Mouse (Mus musculus) intestine, postnatal 0 days (tissue): ENCODE measurements around the gene 1700011L22Rik. TPM values are rescaled to one million over a fixed set of nuclear protein-coding genes. Genes with fewer than 3 reads are reported as not detected.
A peak's percentile ranks its signal among the peaks of the same experiment; 100 is the strongest.

Source experiments
- ATAC-seq: fragments of 200-750 bp; cut with Nextera tagmentation; 2 replicates; pipeline ENCODE4 v1.8.0; 2017; ENCODE audit warnings: mild to moderate bottlenecking, moderate TSS enrichment, moderate library complexity
- H3K27ac ChIP-seq: fragments of 300-500 bp; sonication (generic); 2 replicates; pipeline ENCODE4 v1.5.1; 2014; ENCODE audit warnings: mild to moderate bottlenecking, low read depth, low read length, moderate library complexity
- H3K27me3 ChIP-seq: fragments of 300-500 bp; sonication (generic); replicated peaks from 2 replicates; pipeline ENCODE4 v1.6.1; 2014; ENCODE audit warnings: low read length, mixed read lengths; ENCODE audit not compliant: control insufficient read depth, insufficient read depth
- H3K36me3 ChIP-seq: fragments of 300-500 bp; sonication (generic); 2 replicates; pipeline ENCODE4 v1.6.1; 2014; ENCODE audit warnings: mild to moderate bottlenecking, moderate library complexity; ENCODE audit not compliant: control insufficient read depth, insufficient read depth
- H3K4me1 ChIP-seq: fragments of 300-500 bp; sonication (generic); replicated peaks from 2 replicates; pipeline ENCODE4 v1.6.1; 2014; ENCODE audit warnings: antibody characterized with exemption, low read length, mixed read lengths; ENCODE audit not compliant: control insufficient read depth, insufficient read depth
- H3K4me2 ChIP-seq: fragments of 300-500 bp; sonication (generic); replicated peaks from 2 replicates; pipeline ENCODE4 v1.6.1; 2014; ENCODE audit warnings: low read depth, mild to moderate bottlenecking, moderate library complexity
- H3K4me3 ChIP-seq: fragments of 300-500 bp; sonication (generic); 2 replicates; pipeline ENCODE4 v1.5.1; 2014; ENCODE audit warnings: low read depth, low read length
- H3K9ac ChIP-seq: fragments of 300-500 bp; sonication (generic); 2 replicates; pipeline ENCODE4 v1.6.1; 2014; ENCODE audit warnings: mild to moderate bottlenecking, low read depth, low read length
- H3K9me3 ChIP-seq: fragments of 300-500 bp; sonication (generic); 2 replicates; pipeline ENCODE4 v1.6.1; 2016; ENCODE audit warnings: mixed run types; ENCODE audit not compliant: control insufficient read depth
- CTCF ChIP-seq: sonication (generic); IDR thresholded peaks from 2 replicates; pipeline ENCODE4 v1.5.1; 2016; ENCODE audit warnings: low read depth, mild to moderate bottlenecking, control low read depth, antibody characterized with exemption, moderate library complexity
- WGBS: fragments of 180-500 bp; shearing (Covaris S2); extraction: QIAGEN DNeasy Blood & Tissue Kit; methylation state at CpG from one replicate; pipeline ENCODE4 v1.1.7; 2014; 5-methylcytosine and 5-hydroxymethylcytosine counted together
- polyA plus RNA-seq: library from polyadenylated mRNA; unstranded; fragments of >200 nt; fragmentation: Nextera tagmentation; extraction: Ambion mirVana; gene quantifications from 2 replicates; pipeline ENCODE4 v1.2.1, GENCODE M21; 2015

Gene 1700011L22Rik
- polyA plus RNA-seq, 1 experiment from 2014 or later: not detected

- Histone ChIP-seq H3K4me3 (no peak overlapping the region), H3K27me3 (no peaks in the 10 kb centered on the region), H3K9ac (no peak overlapping the region), H3K27ac (no peak overlapping the region), H3K9me3 (no peaks in the 10 kb centered on the region), H3K4me1 (peaks cover 9% of the 10 kb centered on the region; the same call in 1 of the 2 replicates), H3K4me2 (no peak overlapping the region), H3K36me3 (no peaks in the 10 kb centered on the region)
- 56% methylated on average over 9 of the region's 9 CpGs for WGBS
- no peak for TF ChIP-seq CTCF
- ATAC-seq: no peak
These were observed 36.7 kb downstream of the 1700011L22Rik start for GRCm38 (mm10) chr8:79211630-79212029.

GRCm38 (mm10) chr8:79209641-79210358, 38.6 kb downstream of the 1700011L22Rik start:
- peak overlapping the region; percentile 44 for H3K4me3 ChIP-seq
- 8% methylated on average over 27 of the region's 27 CpGs for WGBS
- no peak for TF ChIP-seq CTCF
- no peaks in the 10 kb centered on the region for H3K9me3 ChIP-seq
- no peaks in the 10 kb centered on the region for H3K27me3 ChIP-seq
- peaks cover 9% of the 10 kb centered on the region; the same call in 1 of the 2 replicates for H3K4me1 ChIP-seq
- H3K36me3 ChIP-seq: no peaks in the 10 kb centered on the region
- H3K27ac ChIP-seq: peak overlapping the region; percentile 41
- ATAC-seq: peak; percentile 37; the same call in 1 of the 2 replicates
- peak overlapping the region; percentile 59 for H3K9ac ChIP-seq
- peak overlapping the region; percentile 78 for H3K4me2 ChIP-seq

GRCm38 (mm10) chr8:79208691-79209640, 39.4 kb downstream of the 1700011L22Rik start:
- Histone ChIP-seq H3K27ac (no peak overlapping the region), H3K27me3 (no peaks in the 10 kb centered on the region), H3K9ac (peak overlapping the region; percentile 59), H3K4me2 (peak overlapping the region; percentile 78), H3K36me3 (no peaks in the 10 kb centered on the region), H3K4me3 (peak overlapping the region; percentile 44; the same call in 1 of the 2 replicates), H3K9me3 (no peaks in the 10 kb centered on the region), H3K4me1 (peaks cover 9% of the 10 kb centered on the region; the same call in 1 of the 2 replicates)
- TF ChIP-seq CTCF: no peak
- 30% methylated on average over 15 of the region's 15 CpGs for WGBS
- peak; percentile 61 for ATAC-seq

DNA sequence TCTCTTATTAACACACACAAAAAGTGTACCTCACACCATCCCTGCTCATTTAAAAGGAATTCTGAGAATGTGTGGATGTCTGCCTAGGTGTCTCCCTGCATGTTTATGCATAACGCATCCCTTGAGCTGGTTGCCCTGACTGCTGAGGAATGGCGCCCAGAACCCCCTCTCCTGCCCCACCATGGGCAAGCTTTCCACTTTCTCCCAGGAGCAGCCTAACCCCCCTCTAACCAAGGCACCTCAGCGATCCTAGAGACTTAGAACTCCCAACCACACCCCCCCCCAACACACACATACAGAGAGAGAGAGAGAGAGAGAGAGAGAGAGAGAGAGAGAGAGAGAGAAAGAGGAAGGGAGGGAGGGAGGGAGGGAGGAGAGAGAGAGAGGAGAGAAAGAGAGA, 40.2 kb downstream of the 1700011L22Rik start:
- Histone ChIP-seq H3K9ac (no peak overlapping the region), H3K4me2 (no peak overlapping the region), H3K4me3 (no peak overlapping the region), H3K27me3 (no peaks in the 10 kb centered on the region), H3K27ac (no peak overlapping the region), H3K36me3 (no peaks in the 10 kb centered on the region), H3K4me1 (peaks cover 9% of the 10 kb centered on the region; the same call in 1 of the 2 replicates), H3K9me3 (no peaks in the 10 kb centered on the region)
- 70% methylated on average over 3 of the region's 3 CpGs for WGBS
- TF ChIP-seq CTCF: no peak
- no peak for ATAC-seq

GRCm38 (mm10) chr8:79206895-79207294, 41.5 kb downstream of the 1700011L22Rik start:
- ATAC-seq: no peak
- no peak overlapping the region for H3K9ac ChIP-seq

More at GRCm38 (mm10) chr8:79206895-79207294, 41.5 kb downstream of the 1700011L22Rik start:
- H3K4me3 ChIP-seq: no peak overlapping the region
- H3K27me3 ChIP-seq: no peaks in the 10 kb centered on the region
- WGBS: 57% methylated on average over 4 of the region's 4 CpGs
- peaks cover 9% of the 10 kb centered on the region; the same call in 1 of the 2 replicates for H3K4me1 ChIP-seq
- TF ChIP-seq CTCF: no peak
- H3K27ac ChIP-seq: no peak overlapping the region
- H3K36me3 ChIP-seq: no peaks in the 10 kb centered on the region
- H3K4me2 ChIP-seq: no peak overlapping the region
- no peaks in the 10 kb centered on the region for H3K9me3 ChIP-seq
